Mouse (Mus musculus): ENCODE results near the gene Arfrp1. TPM values are rescaled to one million over a fixed set of nuclear protein-coding genes. Genes with fewer than 3 reads are reported as not detected.

The Arfrp1 gene
- total RNA-seq, 1 experiment: 32.8 TPM

- Histone ChIP-seq H3K9ac (ENCODE audit: insufficient read depth, low read depth, low read length, poor library complexity, severe bottlenecking) (peak overlapping the region; percentile 34), H3K36me3 (ENCODE audit: control insufficient read depth, insufficient read depth, low read length, poor library complexity, severe bottlenecking) (no peaks in the 10 kb centered on the region), H3K27ac (ENCODE audit: insufficient read depth, low read depth, low read length, poor library complexity, severe bottlenecking) (no peak overlapping the region), H3K4me3 (ENCODE audit: insufficient read depth in 1 of 2, low read depth in 1 of 2, low read length in 2 of 2, poor library complexity in 1 of 2, severe bottlenecking in 1 of 2) (peak overlapping the region; percentile 63 to 83), H3K9me3 (ENCODE audit: control insufficient read depth, insufficient read depth, low read depth, low read length) (no peaks in the 10 kb centered on the region), H3K4me1 (ENCODE audit: control insufficient read depth in 2 of 2, insufficient read depth in 2 of 2, low read length in 2 of 2, poor library complexity in 1 of 2) (peaks cover 0 to 11% of the 10 kb centered on the region in 2 experiments; a peak in 2 of 4 replicates)
- in situ Hi-C loops (cut with MboI; ENCODE audit: low sequenced_read_pairs in 2 of 2, unreplicated experiment in 2 of 2): no loop called here
- DNase-seq (ENCODE audit: low read depth, low spot score): no peak
- TF ChIP-seq MAFK (IDR thresholded peaks at IDR 0.05; ENCODE audit: insufficient read depth, low read depth, low read length): no peak
- TF ChIP-seq ZC3H11A (IDR thresholded peaks at IDR 0.05; ENCODE audit: borderline replicate concordance, low read depth, low read length): no peak
- TF ChIP-seq ZNF384 (IDR thresholded peaks at IDR 0.05; ENCODE audit: low read depth, low read length): peak; percentile 65; the same call in 1 of the 2 replicates
- TF ChIP-seq CHD2 (IDR thresholded peaks at IDR 0.05; ENCODE audit: low read depth, low read length): no peak
- TF ChIP-seq HCFC1 (IDR thresholded peaks at IDR 0.05; ENCODE audit: borderline replicate concordance, insufficient read depth, low read length): no peak
Measured at GRCm38 (mm10) chr2:181313006-181313343, 52.2 kb downstream of the Arfrp1 start.

GRCm38 (mm10) chr2:181312435-181312834 lies 52.8 kb downstream of the Arfrp1 start:
- H3K4me1 ChIP-seq (ENCODE audit: control insufficient read depth in 2 of 2, insufficient read depth in 2 of 2, low read length in 2 of 2, poor library complexity in 1 of 2): peaks cover 0 to 14% of the 10 kb centered on the region in 2 experiments; a peak in 2 of 4 replicates
- in situ Hi-C loops (cut with MboI; ENCODE audit: low sequenced_read_pairs in 2 of 2, unreplicated experiment in 2 of 2): no loop called here
- H3K4me3 ChIP-seq (ENCODE audit: insufficient read depth in 1 of 2, low read depth in 1 of 2, low read length in 2 of 2, poor library complexity in 1 of 2, severe bottlenecking in 1 of 2): no peak overlapping the region
- no peaks in the 10 kb centered on the region for H3K9me3 ChIP-seq (ENCODE audit: control insufficient read depth, insufficient read depth, low read depth, low read length)
- TF ChIP-seq ZC3H11A (IDR thresholded peaks at IDR 0.05; ENCODE audit: borderline replicate concordance, low read depth, low read length): no peak
- no peak for TF ChIP-seq CHD2 (IDR thresholded peaks at IDR 0.05; ENCODE audit: low read depth, low read length)
- no peak for TF ChIP-seq ZNF384 (IDR thresholded peaks at IDR 0.05; ENCODE audit: low read depth, low read length)
- no peak for TF ChIP-seq HCFC1 (IDR thresholded peaks at IDR 0.05; ENCODE audit: borderline replicate concordance, insufficient read depth, low read length)
- no peak for DNase-seq (ENCODE audit: low read depth, low spot score)
- no peak overlapping the region for H3K9ac ChIP-seq (ENCODE audit: insufficient read depth, low read depth, low read length, poor library complexity, severe bottlenecking)
- no peak overlapping the region for H3K27ac ChIP-seq (ENCODE audit: insufficient read depth, low read depth, low read length, poor library complexity, severe bottlenecking)
- no peaks in the 10 kb centered on the region for H3K36me3 ChIP-seq (ENCODE audit: control insufficient read depth, insufficient read depth, low read length, poor library complexity, severe bottlenecking)

Other genes with a start within 250 kb of the Arfrp1 start
- gene Kcnq2, start 230.1 kb downstream of the Arfrp1 start, total RNA-seq (2012; rRNA removed): 4.6 and 11.6 TPM in 2 replicates
- gene Eef1a2, start 208.4 kb downstream of the Arfrp1 start, total RNA-seq (2012; rRNA removed): 0.76 and 0.95 TPM in 2 replicates
- gene Ppdpf, start 178.2 kb downstream of the Arfrp1 start, total RNA-seq (2012; rRNA removed): 67.1 and 71.8 TPM in 2 replicates
- gene Ptk6, start 162.6 kb downstream of the Arfrp1 start, total RNA-seq (2012; rRNA removed): 0.11 and 0.22 TPM in 2 replicates
- 0.67 and 0.79 TPM in 2 replicates for gene Srms, start 152.2 kb downstream of the Arfrp1 start, total RNA-seq (2012; rRNA removed)
- gene Fndc11, start 145.4 kb downstream of the Arfrp1 start, total RNA-seq (2012; rRNA removed): 0.21 TPM in 1 of 2 replicates, not detected in the other
- gene Helz2, start 123.4 kb downstream of the Arfrp1 start, total RNA-seq (2012; rRNA removed): 2.2 and 3.4 TPM in 2 replicates
- 15.2 and 16.4 TPM in 2 replicates for gene Gmeb2, start 77.4 kb downstream of the Arfrp1 start, total RNA-seq (2012; rRNA removed)
- 7.9 and 8.6 TPM in 2 replicates for gene Stmn3, start 50.9 kb downstream of the Arfrp1 start, total RNA-seq (2012; rRNA removed)
- 133 and 209 TPM in 2 replicates for gene Rtel1, start 45.7 kb downstream of the Arfrp1 start, total RNA-seq (2012; rRNA removed)
- gene Zgpat, start 476 bp downstream of the Arfrp1 start, total RNA-seq (2012; rRNA removed): 43.5 and 61.3 TPM in 2 replicates
- gene Lime1, start 14.7 kb upstream of the Arfrp1 start, total RNA-seq (2012; rRNA removed): 30.8 and 48.9 TPM in 2 replicates
- gene Zbtb46, start 94.0 kb upstream of the Arfrp1 start, total RNA-seq (2012; rRNA removed): 4.4 and 5.1 TPM in 2 replicates
- 0.36 and 0.53 TPM in 2 replicates for gene Abhd16b, start 127.8 kb upstream of the Arfrp1 start, total RNA-seq (2012; rRNA removed)
- gene Tpd52l2, start 131.7 kb upstream of the Arfrp1 start, total RNA-seq (2012; rRNA removed): 111 TPM in 2 replicates
- 67.2 and 87.6 TPM in 2 replicates for gene Dnajc5, start 155.1 kb upstream of the Arfrp1 start, total RNA-seq (2012; rRNA removed)
- gene Uckl1, start 219.5 kb upstream of the Arfrp1 start, total RNA-seq (2012; rRNA removed): 24.0 and 34.5 TPM in 2 replicates
- 58.7 and 67.8 TPM in 2 replicates for gene Prpf6, start 226.5 kb upstream of the Arfrp1 start, total RNA-seq (2012; rRNA removed)
- gene Zfp512b, start 227.4 kb upstream of the Arfrp1 start, total RNA-seq (2012; rRNA removed): 38.2 and 50.7 TPM in 2 replicates
- gene Samd10, start 233.8 kb upstream of the Arfrp1 start, total RNA-seq (2012; rRNA removed): 3.4 TPM in 2 replicates